Mouse (Mus musculus) MN1 (cell line): ENCODE measurements around the gene Hapln3.

Source experiments
- DNase-seq: peaks from one replicate; pipeline ENCODE4 v3.0.0-alpha.2; 2016; ENCODE audit warnings: low spot score

Gene Hapln3

DNA sequence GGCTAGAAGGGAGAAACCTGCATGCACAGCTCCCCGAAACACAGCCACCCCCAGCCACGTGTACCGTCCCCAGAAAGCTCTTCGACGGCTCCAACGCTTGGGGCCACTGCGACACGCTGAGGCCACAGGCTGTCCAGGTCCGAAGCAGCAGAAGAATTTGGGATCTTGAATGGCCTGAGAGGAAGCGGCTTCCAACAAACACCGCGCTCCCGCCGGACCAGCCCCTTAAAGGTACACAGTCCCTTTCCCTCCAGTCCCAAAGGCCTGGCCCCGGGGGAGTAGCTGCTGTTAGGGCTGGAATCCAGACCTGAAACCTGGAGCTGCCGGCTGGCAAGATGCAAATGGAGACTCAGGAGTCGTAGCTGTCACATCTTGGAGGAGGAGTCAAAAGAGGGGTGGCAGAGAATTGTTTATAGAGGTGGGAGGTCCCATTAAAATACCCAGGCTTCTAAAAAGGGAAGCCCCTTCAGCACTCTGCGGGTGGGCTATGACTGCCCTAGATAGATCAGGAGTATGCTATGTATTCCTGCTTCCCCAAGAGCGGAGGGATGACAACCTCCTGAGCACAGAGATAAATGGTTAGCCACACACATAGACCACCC is at the start of gene Hapln3:
Gene Hapln3, minus strand, starts transcription at position 176 of the 602 bp plus-strand sequence.
- no peak for DNase-seq

DNA sequence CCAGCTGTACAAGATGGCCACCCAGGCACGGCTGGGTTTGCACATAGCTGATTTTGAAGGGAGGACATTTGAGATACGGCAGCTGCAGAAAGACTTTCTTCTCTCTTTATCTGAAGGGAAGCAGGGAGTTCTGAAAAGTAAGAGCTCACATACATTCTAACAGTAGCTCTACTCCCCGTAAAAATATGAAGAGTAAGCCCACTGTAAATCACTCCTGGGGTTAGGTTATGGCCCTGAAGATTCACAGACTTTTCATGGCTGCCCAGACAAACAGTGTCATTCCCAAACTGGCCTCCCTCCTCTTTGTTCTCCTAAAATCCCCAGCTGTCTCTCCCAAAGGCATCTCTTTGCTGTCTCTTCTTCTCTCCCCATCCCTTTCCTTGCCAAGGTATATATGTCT is 43.0 kb upstream of the Hapln3 start:
- no peak for DNase-seq

- no peak for DNase-seq
These were observed 41.0 kb upstream of the Hapln3 start for GRCm38 (mm10) chr7:79171782-79172181.

DNA sequence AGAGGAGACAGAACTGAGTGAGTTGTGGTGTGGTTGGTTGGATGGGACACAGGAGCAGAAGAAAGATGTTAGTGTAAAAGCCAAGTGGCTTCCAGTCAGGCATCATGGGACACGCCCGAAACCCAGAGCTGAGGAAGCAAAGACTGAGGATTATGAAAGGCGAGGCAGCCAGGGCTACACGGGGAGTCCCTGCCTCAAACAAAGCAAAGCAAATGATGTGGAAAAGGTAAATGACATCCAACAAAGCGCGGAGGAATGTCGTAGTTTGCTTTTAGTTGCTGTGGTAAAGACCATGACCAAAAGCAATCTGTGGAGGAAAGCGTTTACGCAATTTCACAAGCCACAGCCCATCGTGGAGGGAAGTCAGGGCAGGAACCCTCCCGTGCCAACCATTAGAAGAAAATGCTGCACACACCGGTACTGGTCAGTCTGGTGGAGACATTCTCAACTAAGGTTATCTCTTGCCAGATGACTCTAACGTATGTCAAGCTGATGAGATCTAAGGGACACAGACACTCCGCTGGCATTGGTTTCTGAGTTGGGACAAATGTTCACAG is 36.3 kb upstream of the Hapln3 start:
- no peak for DNase-seq

DNA sequence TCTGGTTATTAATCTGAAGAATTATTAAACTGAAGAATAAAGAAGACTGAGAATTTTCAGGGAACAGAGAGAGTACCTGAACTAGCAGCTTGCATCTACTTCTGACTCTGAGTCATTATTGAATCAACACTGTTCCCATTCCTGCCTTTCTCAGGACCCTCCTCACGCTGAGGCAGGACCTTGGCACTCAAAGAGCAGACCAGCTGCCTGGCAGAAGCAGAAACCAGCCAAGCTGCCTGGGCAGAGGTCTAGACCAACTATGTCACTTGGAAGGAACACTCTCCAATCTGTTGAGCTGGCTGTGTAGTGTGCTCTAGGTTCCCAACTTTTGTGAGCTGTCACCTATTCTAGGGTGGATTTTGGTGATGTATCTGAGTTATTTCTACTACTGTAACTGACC is 28.6 kb upstream of the Hapln3 start:
- no peak for DNase-seq

DNA sequence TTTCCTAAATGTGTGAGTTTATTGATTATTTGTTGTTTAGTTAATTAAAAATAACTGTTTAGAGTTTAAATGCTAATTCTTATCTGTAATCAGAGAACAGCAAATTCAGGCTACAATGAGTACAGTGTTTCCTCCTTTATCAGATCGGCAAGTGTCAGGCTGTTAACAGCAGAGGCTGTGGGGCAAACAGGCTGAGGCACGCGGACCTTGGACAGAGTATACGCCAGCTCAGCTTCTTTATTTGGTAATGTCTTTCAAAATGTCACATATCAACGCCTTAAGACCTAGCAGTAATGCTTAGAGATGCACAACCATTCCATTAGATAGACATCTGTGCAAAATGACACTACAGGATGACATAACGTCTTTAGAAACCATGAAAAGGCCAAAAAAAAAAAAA is 18.7 kb upstream of the Hapln3 start:
- DNase-seq = peak; percentile 17

DNA sequence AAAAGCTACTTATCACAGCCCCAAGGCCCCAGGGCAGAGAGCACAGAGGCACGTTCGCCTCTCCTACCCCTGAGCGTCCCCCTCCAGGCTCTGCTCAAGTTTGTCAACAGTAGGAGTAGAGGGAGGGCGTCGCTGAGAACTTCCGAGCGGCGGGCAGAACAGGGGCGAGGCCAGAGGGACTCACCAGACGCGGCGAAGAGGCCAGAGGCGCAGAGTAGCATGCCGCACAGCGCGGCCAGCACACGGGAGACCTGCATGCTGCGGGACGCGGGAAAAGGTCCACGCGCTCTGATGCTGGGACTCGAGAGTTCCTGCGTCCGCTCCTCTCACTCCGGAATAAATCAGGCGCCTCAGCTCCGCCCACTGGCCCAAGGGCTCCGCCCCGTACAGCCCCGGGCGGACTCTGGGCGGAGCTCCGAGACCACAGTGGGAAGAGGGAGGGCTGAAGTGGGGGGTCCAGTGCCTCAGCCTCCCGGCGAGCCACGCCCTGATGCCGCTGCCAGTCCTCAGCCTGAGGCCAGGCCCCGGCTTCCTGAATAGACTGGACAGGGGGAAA is 18.0 kb upstream of the Hapln3 start, which contains the start of gene Mfge8:
Gene Mfge8, minus strand, starts transcription at position 350 of the 556 bp plus-strand sequence.
- peak; percentile 79 for DNase-seq

- peak; percentile 11 for DNase-seq
These were observed 17.3 kb upstream of the Hapln3 start for GRCm38 (mm10) chr7:79147931-79148653.

- no peak for DNase-seq
These were observed 16.4 kb upstream of the Hapln3 start for GRCm38 (mm10) chr7:79147011-79147837.

- peak; percentile 73 for DNase-seq
These were observed 10.1 kb upstream of the Hapln3 start for GRCm38 (mm10) chr7:79140897-79141296.

DNA sequence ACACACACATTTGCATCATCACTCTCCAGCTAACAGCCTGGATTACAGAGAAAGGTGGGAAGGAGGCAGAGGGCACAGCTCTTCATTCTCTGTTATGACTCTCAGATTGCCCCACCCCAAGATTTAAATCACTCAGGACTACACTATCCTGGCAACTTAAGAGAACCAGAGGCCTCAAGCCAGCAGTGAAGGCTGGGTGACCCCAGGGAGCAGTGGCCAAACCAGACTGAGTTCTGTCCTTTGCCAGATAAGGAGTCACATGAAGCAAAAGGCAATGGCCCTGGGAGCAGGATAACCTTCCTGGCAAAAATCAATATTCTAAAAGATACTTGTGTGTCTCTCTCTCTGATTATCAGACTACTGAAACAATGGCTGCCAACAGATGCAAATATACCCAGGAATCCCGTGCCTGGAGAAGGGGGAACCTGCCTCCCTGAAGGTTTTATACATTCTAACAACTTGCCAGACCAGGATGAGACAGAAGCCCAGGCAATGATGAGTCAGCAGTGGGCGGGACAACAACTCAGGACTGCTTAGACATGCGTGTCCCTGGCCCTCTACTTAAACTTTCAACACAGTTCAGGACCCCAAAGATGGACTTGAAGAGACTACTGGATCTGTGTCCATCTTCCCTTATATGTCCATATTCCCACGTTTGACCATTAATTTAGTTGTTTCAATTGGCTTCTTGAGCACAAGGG is 9.2 kb upstream of the Hapln3 start:
- DNase-seq = peak; percentile 24

DNA sequence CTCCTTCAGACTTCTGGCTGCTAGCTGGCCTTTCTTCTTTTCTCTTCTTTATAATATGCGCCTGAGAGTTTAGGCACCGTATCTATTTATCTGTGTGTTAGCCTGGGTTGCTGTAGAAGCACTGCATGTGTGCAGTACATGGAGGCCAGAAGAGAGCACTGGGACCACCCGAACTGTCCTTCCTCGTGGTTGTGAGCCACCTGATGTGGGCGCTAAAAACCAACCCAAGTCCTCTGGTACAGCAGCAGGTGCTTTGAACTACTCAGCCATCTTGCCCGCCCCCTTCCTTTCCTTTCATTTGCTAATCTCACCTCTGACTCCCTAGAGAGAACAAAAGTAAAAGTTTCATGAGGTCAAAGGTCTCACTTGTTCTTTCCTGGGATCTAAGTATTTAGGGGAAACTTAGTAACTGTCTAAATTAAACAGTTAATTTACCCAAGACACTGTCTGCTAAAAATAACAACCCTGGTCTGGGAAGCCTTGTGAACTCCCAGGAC is 8.6 kb upstream of the Hapln3 start:
- no peak for DNase-seq

- no peak for DNase-seq
These were observed 2.6 kb upstream of the Hapln3 start for GRCm38 (mm10) chr7:79133391-79133790.

DNA sequence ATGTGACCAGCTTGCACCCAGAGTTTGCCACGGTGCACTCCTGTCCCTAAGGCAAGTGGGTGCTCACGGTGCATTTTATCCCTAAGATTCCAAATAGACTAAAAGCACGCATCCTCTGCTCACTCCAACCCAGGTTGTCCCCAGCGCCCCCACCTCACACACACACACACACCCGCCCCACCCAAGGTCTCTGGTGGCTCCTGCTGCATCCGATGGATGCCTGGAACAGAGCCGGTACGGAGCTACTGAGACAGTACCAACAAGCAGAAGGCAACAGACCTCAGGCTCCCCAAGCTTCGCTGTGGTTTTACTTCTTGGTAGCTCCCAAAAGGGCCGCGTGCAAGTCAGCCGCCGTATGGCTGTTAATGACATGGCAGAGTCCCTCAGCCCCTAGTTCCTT is 433 bp downstream of the Hapln3 start:
- no peak for DNase-seq

GRCm38 (mm10) chr7:79129883-79130282 is 935 bp downstream of the Hapln3 start:
- no peak for DNase-seq

GRCm38 (mm10) chr7:79123465-79123864 is 7.4 kb downstream of the Hapln3 start:
- no peak for DNase-seq

DNA sequence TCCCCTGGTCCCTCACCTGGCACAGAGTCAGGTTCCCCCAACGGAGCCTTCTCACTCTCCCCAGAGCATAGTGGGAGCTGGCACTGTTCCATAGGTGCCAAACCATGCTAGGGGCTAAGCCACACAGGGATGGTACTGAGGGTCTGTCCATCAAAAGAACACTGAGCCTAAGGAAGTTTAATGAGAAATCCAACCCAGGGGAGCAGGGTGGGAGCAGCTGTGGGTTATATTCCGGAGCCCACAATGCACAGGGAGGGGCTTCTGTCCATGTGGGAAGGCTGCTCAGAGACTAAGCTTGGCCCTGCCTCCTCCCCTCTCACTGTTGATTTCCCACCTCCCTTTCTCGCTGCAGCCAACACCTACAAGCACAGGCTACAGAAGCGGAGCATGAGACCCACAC is 17.0 kb downstream of the Hapln3 start:
- DNase-seq = no peak

DNA sequence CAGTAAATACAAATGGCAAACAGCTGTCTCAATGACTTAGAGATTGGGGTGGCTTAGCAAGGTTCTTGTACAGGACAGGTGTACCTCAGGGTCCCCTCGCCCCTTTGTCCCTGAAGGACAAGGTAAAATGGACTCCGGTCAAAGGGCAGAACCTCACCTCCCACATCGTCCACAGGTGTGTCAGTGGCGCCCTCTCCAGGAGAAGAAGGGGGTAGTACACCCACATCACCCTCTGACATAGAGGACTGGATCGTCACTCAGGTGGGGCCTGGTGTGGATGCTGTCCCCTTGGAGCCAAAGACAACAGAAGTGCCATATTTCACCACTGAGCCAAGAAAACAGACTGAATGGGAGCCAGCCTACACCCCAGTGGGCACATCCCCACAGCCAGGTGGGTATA is 34.3 kb downstream of the Hapln3 start:
- no peak for DNase-seq

DNA sequence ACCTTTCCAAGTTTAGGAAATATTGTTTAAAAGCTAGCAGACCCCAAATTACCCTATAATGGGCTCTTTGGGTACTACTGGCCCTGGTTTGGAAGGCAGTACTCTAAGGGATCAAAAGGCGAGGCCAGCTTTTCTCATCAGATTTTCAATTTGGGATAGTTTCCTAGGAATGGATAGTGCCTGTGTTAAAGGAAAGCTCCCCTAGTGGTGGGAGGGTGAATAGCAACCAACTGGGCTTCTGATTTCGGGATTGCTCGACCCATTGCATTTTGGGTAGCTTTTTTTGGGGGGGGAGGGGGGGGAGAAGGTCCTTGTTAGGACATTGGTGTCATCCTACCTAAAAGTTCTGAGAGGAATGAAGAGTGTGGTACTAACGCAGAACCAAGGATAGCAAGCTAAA is 41.7 kb downstream of the Hapln3 start:
- no peak for DNase-seq

DNA sequence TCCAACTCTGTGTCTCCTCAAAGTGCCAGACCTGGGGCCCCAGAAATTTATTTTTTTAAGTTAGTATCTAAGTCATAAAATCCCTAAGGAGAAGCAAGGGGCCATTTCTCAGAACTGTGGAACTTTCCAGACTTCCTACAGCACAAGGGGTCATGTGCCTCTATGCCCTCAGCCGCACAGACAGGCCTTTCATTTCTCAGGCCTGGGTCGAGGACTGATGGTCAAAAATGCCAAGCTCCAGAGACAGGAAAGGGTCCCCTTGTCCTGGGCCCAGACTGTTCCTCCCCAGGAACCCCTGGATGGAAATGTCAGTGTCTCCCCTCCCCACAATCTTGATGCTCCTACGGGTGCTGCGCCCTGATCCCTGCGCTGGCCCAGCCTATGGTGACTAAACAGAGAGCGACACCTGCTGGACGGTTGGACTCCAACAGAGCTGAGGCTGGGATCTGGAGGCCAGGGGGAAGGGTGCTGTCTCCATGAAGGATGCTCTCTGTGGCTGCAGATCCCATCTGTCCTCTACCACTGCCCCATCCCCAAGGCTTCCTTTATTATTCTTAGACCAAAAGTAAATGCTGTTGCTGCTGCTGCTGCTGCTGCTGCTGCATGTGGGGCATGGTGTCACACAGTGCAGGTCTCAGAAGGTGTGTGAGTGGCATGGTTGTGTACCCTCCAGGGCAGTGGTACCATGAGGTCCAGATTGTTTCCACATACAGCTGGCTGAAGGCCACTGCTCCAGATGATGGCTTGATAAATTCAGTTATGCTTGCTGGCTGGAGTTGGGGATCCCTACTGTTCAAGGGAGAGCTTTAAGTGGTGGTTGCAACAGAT is 50.0 kb downstream of the Hapln3 start:
- DNase-seq = peak; percentile 55

GRCm38 (mm10) chr7:79079212-79079611 is 51.6 kb downstream of the Hapln3 start:
- DNase-seq = no peak
